Mouse (Mus musculus) layer of hippocampus, adult 8-10 months (tissue): Measurements from ENCODE around the gene Sh2d4b. TPM values are rescaled to one million over a fixed set of nuclear protein-coding genes. Genes with fewer than 3 reads are reported as not detected.

Experiments used
- DNase-seq, 2 experiments: peaks; one replicate each; pipeline ENCODE4 v3.0.0; 2022; ENCODE audit warnings: low spot score in 2 of 2
- total RNA-seq, 4 experiments: library from RNA; stranded (reverse); gene quantifications; 2 replicates each; pipeline ENCODE4 v1.2.4; 2022

Sh2d4b gene
- total RNA-seq, 4 experiments from 2014 or later = 1.7 to 2.6 (median 2.4) TPM

DNA sequence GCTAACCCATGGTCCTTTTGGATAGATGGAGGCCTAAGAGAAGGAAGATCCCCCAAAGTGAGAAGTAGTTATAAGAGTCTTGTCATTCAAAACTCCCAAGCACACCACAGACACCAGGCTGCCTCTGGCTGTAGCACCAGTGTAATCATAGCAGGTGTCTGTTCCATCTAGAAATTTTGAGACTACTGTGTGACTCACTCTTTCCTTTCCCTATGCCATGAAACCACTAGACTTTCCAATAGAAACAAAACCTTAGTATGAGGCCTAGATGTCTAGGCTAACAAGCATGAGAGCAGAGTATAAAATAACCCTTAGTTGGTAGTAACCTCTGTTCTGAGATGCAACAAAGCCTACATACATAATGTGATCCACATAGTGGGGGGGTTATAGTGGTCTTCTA, 55.7 kb downstream of the Sh2d4b start:
- no peak for DNase-seq

DNA sequence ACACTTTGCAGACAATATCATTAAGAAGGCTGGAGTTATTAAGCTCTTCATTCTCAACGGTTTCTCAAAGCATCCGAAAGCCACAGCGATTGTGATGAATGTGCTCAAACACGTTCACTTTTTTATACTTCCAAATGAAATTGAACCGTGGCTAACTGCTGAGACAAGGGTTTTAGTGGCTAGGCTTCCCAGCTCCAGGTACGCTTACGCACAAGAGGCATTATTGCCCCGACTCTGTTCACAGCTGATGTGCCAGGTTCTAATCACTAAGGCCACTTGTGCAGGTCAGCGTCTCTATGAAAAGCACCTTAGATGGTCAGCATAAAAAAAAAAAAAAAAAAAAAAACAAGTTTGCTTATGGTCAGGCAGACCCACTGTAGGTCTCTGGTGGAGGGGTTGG, 62.6 kb downstream of the Sh2d4b start:
- no peak for DNase-seq

DNA sequence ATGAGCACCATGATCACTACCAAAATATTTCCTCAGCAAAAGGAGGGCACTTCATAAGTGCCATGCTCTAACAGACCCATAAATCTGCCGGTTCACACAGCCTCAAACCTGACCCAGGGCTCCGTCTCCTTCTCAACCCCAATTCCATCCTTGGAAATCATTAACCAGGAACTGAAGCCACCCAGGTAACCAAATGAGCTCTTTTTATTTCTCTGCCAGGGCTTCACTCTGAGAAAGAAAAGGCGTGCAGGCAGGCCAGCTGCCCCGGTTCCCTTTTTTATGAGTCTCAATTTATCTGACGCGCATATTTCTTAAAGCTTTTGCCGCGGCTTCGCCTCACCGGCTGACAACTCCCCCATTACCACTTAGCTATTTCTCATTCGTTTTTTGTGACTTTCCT, 63.0 kb downstream of the Sh2d4b start:
- no peak for DNase-seq

DNA sequence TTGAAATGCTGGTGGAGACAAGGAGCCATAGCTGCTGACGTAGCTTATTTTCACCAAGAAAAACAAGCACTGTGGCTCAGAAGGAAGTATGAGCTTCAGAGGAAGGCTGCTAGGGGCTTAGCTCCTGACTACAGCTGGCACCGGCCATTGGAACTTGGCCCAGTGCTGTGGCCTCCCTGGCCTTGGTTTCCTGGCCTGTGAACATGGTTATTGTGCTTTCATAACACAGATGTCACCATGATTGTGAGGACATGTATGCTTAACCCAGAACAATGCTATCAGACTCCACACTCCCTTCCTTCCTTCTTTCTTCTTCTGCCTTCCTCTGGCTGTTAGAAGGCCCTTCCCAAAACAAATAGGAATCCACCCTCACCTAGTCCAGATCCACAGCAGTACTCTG, 75.0 kb downstream of the Sh2d4b start:
- no peak for DNase-seq

DNA sequence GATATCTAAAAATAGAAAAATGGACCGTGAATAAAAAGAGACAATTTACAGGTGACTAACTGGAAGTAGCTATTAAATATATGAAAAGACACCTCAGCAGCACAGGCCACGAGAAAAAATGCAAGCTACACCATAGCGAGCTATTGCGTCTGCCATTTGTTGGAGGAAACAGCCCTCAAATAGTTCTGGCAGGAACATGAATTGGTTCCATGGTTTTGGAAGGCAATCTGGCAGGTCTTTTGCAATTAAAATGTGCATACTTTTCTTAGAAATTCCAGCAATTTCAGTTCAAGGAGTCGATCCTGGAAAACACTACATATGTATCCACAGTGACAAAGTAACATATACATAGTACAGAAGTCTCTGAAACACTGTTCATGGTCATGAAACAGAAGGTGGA, 76.4 kb downstream of the Sh2d4b start:
- peak in 1 of 2 experiments; percentile 6 for DNase-seq

DNA sequence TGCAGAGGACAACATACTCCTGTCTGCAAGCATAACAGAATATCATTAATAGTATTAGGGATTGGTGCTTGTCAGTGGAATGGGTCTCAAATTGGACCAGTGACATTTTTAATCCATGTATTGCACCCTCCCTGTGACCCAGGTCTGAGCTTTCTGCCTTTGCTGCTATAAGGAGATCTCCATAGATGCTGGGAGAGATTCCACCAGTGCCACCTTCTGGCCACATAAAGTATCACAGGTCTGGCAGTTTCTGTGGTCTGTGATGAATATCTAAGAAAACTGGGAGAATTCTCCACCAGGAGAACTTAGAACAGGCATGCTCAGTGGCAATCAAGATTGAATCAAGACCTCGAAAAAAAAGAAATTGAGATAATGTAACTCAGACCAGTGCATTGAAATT, 101.5 kb downstream of the Sh2d4b start:
- DNase-seq = peak; percentile 28 to 71

DNA sequence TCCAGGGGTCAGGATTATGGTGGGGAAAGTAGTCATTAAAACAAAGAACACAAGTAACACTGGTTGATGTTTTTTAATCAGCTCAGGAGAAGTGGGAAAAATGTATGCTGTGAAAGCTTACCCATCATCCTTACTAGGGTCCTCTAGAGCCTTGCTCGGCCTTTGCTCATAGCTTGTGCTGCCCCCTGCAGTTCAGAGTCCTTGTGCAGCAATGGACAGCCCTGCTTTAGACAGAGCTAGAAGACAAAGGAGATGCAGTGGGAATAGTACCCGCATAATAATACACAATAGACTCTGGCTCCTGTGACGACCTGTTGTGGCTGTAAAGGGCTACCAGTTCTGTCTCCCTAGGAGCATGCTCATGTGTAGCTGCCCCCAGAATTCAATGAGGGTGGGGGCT, 104.0 kb downstream of the Sh2d4b start:
- peak in 1 of 2 experiments; percentile 11 for DNase-seq

DNA sequence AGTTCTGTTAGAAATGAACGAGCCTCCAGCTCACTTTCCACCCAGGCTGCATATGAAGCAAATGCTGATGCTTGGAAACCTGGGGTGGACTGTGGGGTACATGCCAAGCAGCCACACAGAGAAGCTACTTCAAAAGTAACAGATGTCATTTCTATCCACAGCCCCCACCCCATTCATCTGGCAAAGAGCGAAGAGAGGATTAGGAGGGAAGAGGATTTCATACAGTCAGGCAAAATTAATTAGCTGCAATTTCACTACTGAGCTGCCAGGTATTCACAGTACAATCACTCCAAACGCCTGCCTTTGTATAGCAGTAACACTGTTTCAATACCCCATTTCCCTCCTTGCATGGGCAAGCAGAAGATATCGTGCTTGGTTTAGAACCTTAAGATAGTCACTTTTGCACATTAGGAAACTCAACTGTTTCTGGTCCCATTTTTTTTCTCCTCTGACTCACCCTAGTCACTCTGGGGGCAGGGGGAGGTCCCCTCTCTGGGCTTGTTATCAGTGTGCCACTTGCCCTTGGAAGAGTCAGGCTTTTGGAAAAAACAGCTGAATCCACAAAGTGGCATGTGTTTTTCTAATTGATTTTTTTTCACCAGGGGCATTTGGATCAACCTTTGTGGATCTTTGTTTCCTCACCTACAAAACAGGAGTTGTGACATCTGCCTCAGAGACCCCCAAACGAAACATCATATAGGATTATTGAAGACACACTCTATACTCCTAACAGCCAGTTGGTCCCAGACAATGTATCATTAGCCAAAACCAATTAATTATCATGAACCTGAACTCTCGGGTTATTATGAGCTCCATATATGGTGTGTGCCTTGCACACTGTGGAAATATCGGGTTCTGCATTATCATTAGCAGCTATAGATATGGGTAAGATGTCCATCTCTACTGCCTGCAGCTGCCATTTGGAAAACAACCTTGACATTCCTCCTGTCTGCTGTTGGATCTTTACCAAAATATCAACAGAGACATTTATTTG, 123.7 kb downstream of the Sh2d4b start:
- DNase-seq = peak; percentile 15 to 30

Other genes starting within 250 kb of the Sh2d4b start
- gene Tspan14, start 73.5 kb upstream of the Sh2d4b start, total RNA-seq = 10 to 100 TPM; 33.0 to 45.1 (median 38.3) TPM
- 100 to 1,000 TPM; 135 to 159 (median 145) TPM for gene Fam213a, start 120.5 kb upstream of the Sh2d4b start, total RNA-seq
- gene Dydc2, start 175.9 kb upstream of the Sh2d4b start, total RNA-seq = 1 to 10 TPM in 2 of 4 experiments, under 1 TPM in 2; 0.84 to 1.8 (median 1.1) TPM
- not detected for gene Dydc1, start 179.6 kb upstream of the Sh2d4b start, total RNA-seq
- gene Mat1a, start 211.8 kb upstream of the Sh2d4b start, total RNA-seq = under 1 TPM in 1 of 4 experiments, not detected in 3; 0.12 TPM
- not detected for gene Sftpa1, start 238.5 kb upstream of the Sh2d4b start, total RNA-seq